Mouse (Mus musculus) lung, adult 2 months (tissue): ENCODE data around the gene Atp8a1.

Experiments used
- CTCF ChIP-seq: fragments of 200-500 bp; IDR thresholded peaks from 2 replicates; pipeline ENCODE4 v1.5.1; 2011; ENCODE audit warnings: mild to moderate bottlenecking, low read length, control low read depth; ENCODE audit not compliant: insufficient read depth
- POLR2A ChIP-seq: fragments of 200-500 bp; IDR thresholded peaks from 2 replicates; pipeline ENCODE4 v1.6.1; 2011; ENCODE audit warnings: low read depth, mild to moderate bottlenecking, control low read depth, low read length, borderline replicate concordance; ENCODE audit errors: extremely low read depth

- TF ChIP-seq CTCF, result no peak
- TF ChIP-seq POLR2A, result no peak
These were observed 147.8 kb downstream of the Atp8a1 start for GRCm38 (mm10) chr5:67699418-67699817.
